Mouse (Mus musculus): ENCODE results near the gene Cd164. TPM values are rescaled to one million over a fixed set of nuclear protein-coding genes. Genes with fewer than 3 reads are reported as not detected.
A peak's percentile ranks its signal among the peaks of the same experiment; 100 is the strongest.

The Cd164 gene
- total RNA-seq, 2 experiments from 2014 or later: 126 to 138 TPM

- peak; percentile 38 for DNase-seq
Measured at GRCm38 (mm10) chr10:41575451-41576327, 56.5 kb downstream of the Cd164 start.

DNA sequence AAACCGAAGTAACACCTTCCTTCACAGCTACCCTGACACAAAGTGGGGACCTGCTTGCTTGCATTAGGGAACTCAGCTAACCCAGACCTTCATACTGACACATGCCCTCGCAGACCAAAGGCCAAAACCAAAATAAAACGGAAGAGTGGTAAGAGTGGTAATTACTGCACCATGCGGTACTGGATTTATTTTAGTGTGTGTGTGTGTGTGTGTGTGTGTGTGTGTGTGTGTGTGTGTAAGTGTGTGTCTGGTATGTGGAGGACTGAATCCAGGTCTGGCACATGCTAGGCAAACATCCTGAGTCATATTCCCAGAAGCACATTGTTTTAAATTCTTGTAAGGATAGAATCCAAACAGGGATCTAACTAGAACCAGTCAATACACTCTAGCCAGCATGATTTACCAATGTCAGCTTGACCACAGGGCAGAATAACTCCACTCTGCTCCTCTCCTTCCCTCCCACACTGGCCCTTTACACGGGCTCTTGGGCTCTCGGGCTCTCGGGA is 57.2 kb downstream of the Cd164 start:
- intact Hi-C loops (cut with DNase I; ENCODE audit: low total_unique reads): no loop called here
- no peak for DNase-seq

More at GRCm38 (mm10) chr10:41575451-41576327, 56.5 kb downstream of the Cd164 start:
- intact Hi-C loops (cut with DNase I; ENCODE audit: low total_unique reads): no loop called here

GRCm38 (mm10) chr10:41578541-41578940 is 59.3 kb downstream of the Cd164 start:
- intact Hi-C loops (cut with DNase I; ENCODE audit: low total_unique reads): no loop called here

DNA sequence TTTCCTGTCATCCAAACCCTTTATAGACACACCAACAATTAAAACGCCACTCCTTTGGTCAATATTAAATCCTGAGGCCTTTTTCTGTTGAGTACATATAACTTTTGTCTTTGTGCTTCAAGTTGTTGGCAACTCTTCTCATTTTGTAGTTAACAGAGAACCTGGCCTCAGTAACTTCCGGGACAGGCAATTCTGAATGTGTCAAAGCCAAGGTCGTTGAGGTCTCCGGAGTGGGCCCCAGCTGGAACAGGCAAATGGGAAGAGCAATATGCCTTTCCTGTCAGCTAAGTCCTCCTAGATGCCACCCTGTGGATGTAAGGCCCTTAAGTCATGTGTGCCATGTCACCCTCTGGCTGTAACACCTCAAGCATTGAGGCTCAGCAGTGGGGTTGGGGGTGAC is 61.2 kb downstream of the Cd164 start:
- intact Hi-C loops (cut with DNase I; ENCODE audit: low total_unique reads): loop anchor here (10.0 kb wide), 1 partner anchor 56 kb away; no protein-coding TSS in a partner anchor
- no peak for DNase-seq

More at GRCm38 (mm10) chr10:41578541-41578940, 59.3 kb downstream of the Cd164 start:
- DNase-seq: no peak

Other genes with a start within 250 kb of the Cd164 start
- 1 to 10 TPM; 6.0 to 7.0 TPM for gene Fig4, start 216.2 kb upstream of the Cd164 start, total RNA-seq (2021)
- gene Ak9, start 215.4 kb upstream of the Cd164 start, total RNA-seq (2021): not detected
- gene Zbtb24, start 69.0 kb upstream of the Cd164 start, total RNA-seq (2021): 1 to 10 TPM; 4.3 to 4.7 TPM
- 10 to 100 TPM; 10.5 to 15.5 TPM for gene Mical1, start 43.1 kb upstream of the Cd164 start, total RNA-seq (2021)
- 10 to 100 TPM; 10.5 to 12.1 TPM for gene Smpd2, start 29.0 kb upstream of the Cd164 start, total RNA-seq (2021)
- not detected for gene Ppil6, start 29.0 kb upstream of the Cd164 start, total RNA-seq (2021)
- under 1 TPM; 0.64 to 0.66 TPM for gene Ccdc162, start 197.2 kb downstream of the Cd164 start, total RNA-seq (2021)

Data from gastrocnemius, postnatal 14 days (tissue).